Mouse (Mus musculus) limb, embryonic 14.5 days (tissue): Measurements from ENCODE around the gene Sft2d1. TPM values are rescaled to one million over a fixed set of nuclear protein-coding genes. Genes with fewer than 3 reads are reported as not detected.

Source experiments
- ATAC-seq: fragments of 200-750 bp; cut with Nextera tagmentation; 2 replicates; pipeline ENCODE4 v1.8.0; 2017; ENCODE audit warnings: low read depth, moderate number of reproducible peaks, moderate TSS enrichment; ENCODE audit not compliant: low FRiP score
- DNase-seq: peaks from one replicate; pipeline ENCODE4 v3.0.0-alpha.2; 2015; ENCODE audit warnings: low spot score
- H3K27ac ChIP-seq: fragments of 300-500 bp; sonication (generic); replicated peaks from 2 replicates; pipeline ENCODE4 v1.5.1; 2014; ENCODE audit warnings: low read depth, mild to moderate bottlenecking, low read length, moderate library complexity, mixed read lengths
- H3K27me3 ChIP-seq: fragments of 300-500 bp; sonication (generic); 2 replicates; pipeline ENCODE4 v1.6.1; 2014; ENCODE audit warnings: low read length, mixed read lengths; ENCODE audit not compliant: control insufficient read depth, insufficient read depth
- H3K36me3 ChIP-seq: fragments of 300-500 bp; sonication (generic); 2 replicates; pipeline ENCODE4 v1.6.1; 2014; ENCODE audit warnings: mild to moderate bottlenecking, low read length, moderate library complexity, mixed read lengths; ENCODE audit not compliant: control insufficient read depth, insufficient read depth
- H3K4me1 ChIP-seq: fragments of 300-500 bp; sonication (generic); 2 replicates; pipeline ENCODE4 v1.6.1; 2014; ENCODE audit warnings: antibody characterized with exemption, low read length, mixed read lengths; ENCODE audit not compliant: control insufficient read depth, insufficient read depth
- H3K4me2 ChIP-seq: fragments of 300-500 bp; sonication (generic); replicated peaks from 2 replicates; pipeline ENCODE4 v1.6.1; 2014; ENCODE audit warnings: low read depth, mild to moderate bottlenecking, low read length, moderate library complexity; ENCODE audit not compliant: severe bottlenecking
- H3K4me3 ChIP-seq: fragments of 300-500 bp; sonication (generic); replicated peaks from 2 replicates; pipeline ENCODE4 v1.5.1; 2014; ENCODE audit warnings: low read length
- H3K9ac ChIP-seq: fragments of 300-500 bp; sonication (generic); 2 replicates; pipeline ENCODE4 v1.6.1; 2014; ENCODE audit warnings: mild to moderate bottlenecking, low read depth, low read length, moderate library complexity; ENCODE audit not compliant: severe bottlenecking
- H3K9me3 ChIP-seq: fragments of 300-500 bp; sonication (generic); 2 replicates; pipeline ENCODE4 v1.6.1; 2016; ENCODE audit warnings: low read length; ENCODE audit not compliant: control insufficient read depth
- POLR2A ChIP-seq: fragments of 200-500 bp; IDR thresholded peaks from 2 replicates; pipeline ENCODE4 v1.8.0; 2012; ENCODE audit warnings: inconsistent platforms, mild to moderate bottlenecking, moderate library complexity, borderline replicate concordance; ENCODE audit not compliant: insufficient read depth, insufficient read length; ENCODE audit errors: extremely low read depth
- WGBS: fragments of 180-500 bp; shearing (Covaris S2); extraction: QIAGEN DNeasy Blood & Tissue Kit; methylation state at CpG from one replicate; pipeline ENCODE4 v1.1.7; 2014; 5-methylcytosine and 5-hydroxymethylcytosine counted together
- polyA plus RNA-seq, 2 experiments: library from polyadenylated mRNA; depleted of rRNA in 1 of 2; stranded (reverse) in 1 of 2; unstranded in 1 of 2; fragments of >200 nt; fragmentation: Nextera tagmentation in 1 of 2; extraction: Ambion mirVana in 1 of 2; gene quantifications; 2 replicates each; pipeline versions ENCODE4 v1.2.1 to v1.2.3; 2012 to 2014

Sft2d1 gene
- polyA plus RNA-seq, 2 experiments = 70.1 to 103 TPM

DNA sequence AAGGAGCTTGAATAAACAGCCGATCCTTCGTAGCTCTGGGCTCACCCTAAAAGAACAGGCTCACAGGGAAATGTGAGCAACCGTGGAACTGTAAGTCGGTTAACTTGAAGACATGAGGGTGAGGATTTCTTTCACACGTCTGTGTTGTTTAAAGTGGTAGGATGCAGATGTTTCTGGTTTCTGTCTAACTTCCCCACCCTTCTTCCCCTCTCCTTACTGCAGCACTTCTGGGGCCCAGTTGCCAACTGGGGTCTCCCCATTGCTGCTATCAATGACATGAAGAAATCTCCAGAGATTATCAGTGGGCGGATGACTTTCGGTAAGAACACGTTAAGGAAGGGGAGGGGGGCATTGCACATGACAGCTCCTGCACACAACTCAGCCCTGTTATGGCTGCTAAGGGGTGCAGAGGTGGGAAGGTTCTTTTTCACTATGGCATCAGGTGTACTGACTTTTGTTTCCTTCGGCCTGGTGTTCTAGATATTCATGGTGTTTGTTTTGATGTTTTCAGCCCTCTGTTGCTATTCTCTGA, 14.5 kb upstream of the Sft2d1 start:
- 84% methylated on average over 9 of the region's 9 CpGs for WGBS
- ATAC-seq = no peak
- peaks cover 15% of the 10 kb centered on the region for H3K36me3 ChIP-seq

DNA sequence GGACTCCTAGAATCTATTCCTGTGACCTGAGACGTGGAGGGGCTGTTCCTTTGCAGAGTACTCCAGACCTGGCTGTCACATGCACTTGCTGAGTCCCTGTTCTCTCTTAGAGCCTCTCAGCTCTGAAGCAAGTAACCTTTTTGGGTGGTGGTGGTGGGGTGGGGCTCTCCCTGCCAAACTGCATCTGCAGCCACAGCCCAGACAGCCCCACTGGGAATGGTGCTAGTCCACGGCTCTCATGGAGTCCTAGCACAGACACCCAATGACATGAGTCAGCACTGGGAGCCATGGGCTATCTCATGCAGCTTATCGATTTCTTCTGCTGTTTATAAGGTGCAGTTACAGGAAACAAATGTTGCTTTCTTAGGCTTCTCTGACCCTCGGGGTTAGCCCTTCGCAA, 13.2 kb upstream of the Sft2d1 start:
- TF ChIP-seq POLR2A = no peak
- Histone ChIP-seq H3K4me1 (no peaks in the 10 kb centered on the region), H3K9me3 (no peaks in the 10 kb centered on the region), H3K4me3 (no peak overlapping the region), H3K4me2 (no peak overlapping the region), H3K27me3 (no peaks in the 10 kb centered on the region), H3K36me3 (peaks cover 15% of the 10 kb centered on the region), H3K9ac (no peak overlapping the region), H3K27ac (no peak overlapping the region)
- 78% methylated on average over 5 of the region's 5 CpGs for WGBS
- no peak for ATAC-seq
- DNase-seq = no peak

More for the DNA sequence above, 14.5 kb upstream of the Sft2d1 start:
- no peak for TF ChIP-seq POLR2A
- Histone ChIP-seq H3K4me1 (no peaks in the 10 kb centered on the region), H3K9ac (no peak overlapping the region), H3K27me3 (no peaks in the 10 kb centered on the region), H3K9me3 (no peaks in the 10 kb centered on the region), H3K4me2 (no peak overlapping the region), H3K27ac (no peak overlapping the region), H3K4me3 (no peak overlapping the region)
- no peak for DNase-seq

DNA sequence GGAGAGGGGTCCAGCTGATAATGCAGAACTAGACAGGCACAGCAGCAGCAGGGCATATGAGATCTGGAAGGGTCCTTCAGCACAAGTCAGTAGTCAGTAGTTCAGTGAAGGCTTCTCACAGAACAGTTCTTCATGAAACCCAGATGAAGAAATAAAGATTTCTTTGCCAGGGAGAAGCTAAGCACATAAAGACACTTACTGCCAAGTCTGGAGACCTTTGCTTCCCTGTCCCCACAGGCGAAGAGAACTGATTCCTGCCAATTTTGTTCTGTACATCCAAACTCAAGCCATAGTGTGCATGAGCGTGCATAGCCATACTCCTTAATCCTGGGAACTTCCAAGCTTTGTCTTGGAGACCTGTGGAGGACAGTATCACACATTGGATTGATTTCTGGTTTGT, 12.6 kb upstream of the Sft2d1 start:
- Histone ChIP-seq H3K36me3 (peaks cover 12% of the 10 kb centered on the region; the same call in 1 of the 2 replicates), H3K4me1 (no peaks in the 10 kb centered on the region), H3K9me3 (no peaks in the 10 kb centered on the region), H3K4me2 (no peak overlapping the region), H3K4me3 (no peak overlapping the region), H3K27ac (no peak overlapping the region), H3K27me3 (no peaks in the 10 kb centered on the region), H3K9ac (no peak overlapping the region)
- no peak for ATAC-seq
- DNase-seq = no peak
- 81% methylated on average over 2 of the region's 2 CpGs for WGBS
- no peak for TF ChIP-seq POLR2A

DNA sequence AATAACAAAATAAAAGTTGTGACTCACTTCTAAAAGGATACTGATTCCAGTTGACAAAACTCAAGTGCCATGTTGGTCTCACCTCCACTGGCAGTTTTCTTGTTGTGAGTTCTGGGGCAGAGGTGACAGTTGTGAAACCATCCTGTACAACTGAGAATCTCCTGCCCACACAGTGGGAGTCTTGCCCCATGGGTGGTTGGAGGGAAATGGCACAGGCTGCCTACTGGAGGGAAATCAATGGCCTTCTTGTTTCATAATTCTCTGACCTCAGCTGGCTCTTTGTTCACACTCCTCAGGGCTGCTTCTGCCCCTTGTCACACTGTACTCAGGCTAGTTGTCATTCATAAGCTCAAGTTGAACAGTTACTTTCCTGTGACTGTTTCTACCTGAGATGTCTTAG, 11.4 kb upstream of the Sft2d1 start:
- no peak for TF ChIP-seq POLR2A
- no peak overlapping the region for H3K27ac ChIP-seq
- no peaks in the 10 kb centered on the region for H3K27me3 ChIP-seq
- no peak overlapping the region for H3K4me3 ChIP-seq
- H3K36me3 ChIP-seq = peaks cover 9% of the 10 kb centered on the region; the same call in 1 of the 2 replicates
- H3K9me3 ChIP-seq = no peaks in the 10 kb centered on the region
- no peak for ATAC-seq
- no peak overlapping the region for H3K4me2 ChIP-seq
- no peak for DNase-seq
- no peaks in the 10 kb centered on the region for H3K4me1 ChIP-seq
- no peak overlapping the region for H3K9ac ChIP-seq

GRCm38 (mm10) chr17:8301515-8301914, 9.4 kb upstream of the Sft2d1 start:
- Histone ChIP-seq H3K27me3 (no peaks in the 10 kb centered on the region), H3K9ac (no peak overlapping the region), H3K36me3 (peaks cover 9% of the 10 kb centered on the region; the same call in 1 of the 2 replicates), H3K27ac (no peak overlapping the region), H3K9me3 (no peaks in the 10 kb centered on the region), H3K4me1 (no peaks in the 10 kb centered on the region), H3K4me3 (no peak overlapping the region), H3K4me2 (no peak overlapping the region)
- WGBS = 71% methylated on average over 4 of the region's 4 CpGs
- no peak for TF ChIP-seq POLR2A
- ATAC-seq (no peak), DNase-seq (no peak)
